Mouse (Mus musculus): Measurements from ENCODE around the gene Mindy2.
A peak's percentile ranks its signal among the peaks of the same experiment; 100 is the strongest.

Mindy2 gene

GRCm38 (mm10) chr9:70666811-70667210 lies 9.8 kb upstream of the Mindy2 start:
- DNase-seq (ENCODE audit: low spot score): no peak

DNA sequence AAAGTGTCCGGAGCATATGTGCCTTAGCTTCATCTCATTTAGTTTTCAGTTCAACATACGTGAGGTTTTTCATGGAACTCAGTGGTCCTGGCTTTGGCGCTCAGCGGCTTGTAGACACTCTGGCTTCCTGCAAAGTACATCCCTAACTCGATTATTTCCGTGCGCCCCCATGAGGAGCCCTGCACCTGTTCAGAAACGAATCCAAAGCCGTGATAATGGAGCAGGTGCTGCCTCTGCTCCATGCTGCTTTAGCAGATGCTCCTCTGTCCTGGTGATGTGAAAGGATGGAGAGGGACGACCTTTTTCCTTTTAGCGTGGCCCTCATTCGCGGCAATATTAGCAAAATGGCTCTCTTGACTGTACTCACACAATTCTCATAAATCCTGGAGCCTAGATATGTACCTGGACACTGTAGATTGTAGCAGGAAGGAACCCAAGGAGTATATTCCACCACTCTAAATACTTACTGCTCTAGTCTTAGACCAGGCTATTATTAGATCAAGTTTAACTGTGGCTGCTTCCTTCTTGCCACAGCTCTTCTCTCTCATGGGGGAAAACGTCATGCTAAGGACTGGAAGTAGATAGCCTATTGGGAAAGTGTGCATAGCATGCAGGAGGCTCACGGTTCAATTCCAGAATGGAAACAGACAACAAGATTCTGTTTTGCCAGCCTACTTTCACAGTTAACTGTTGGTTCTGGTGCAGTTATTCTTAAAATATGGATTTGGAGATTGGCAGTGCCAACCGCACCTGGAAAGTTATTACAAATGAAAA lies 8.6 kb upstream of the Mindy2 start:
- DNase-seq (ENCODE audit: low spot score): no peak

GRCm38 (mm10) chr9:70664847-70665246 lies 7.9 kb upstream of the Mindy2 start:
- DNase-seq (ENCODE audit: low spot score): no peak

DNA sequence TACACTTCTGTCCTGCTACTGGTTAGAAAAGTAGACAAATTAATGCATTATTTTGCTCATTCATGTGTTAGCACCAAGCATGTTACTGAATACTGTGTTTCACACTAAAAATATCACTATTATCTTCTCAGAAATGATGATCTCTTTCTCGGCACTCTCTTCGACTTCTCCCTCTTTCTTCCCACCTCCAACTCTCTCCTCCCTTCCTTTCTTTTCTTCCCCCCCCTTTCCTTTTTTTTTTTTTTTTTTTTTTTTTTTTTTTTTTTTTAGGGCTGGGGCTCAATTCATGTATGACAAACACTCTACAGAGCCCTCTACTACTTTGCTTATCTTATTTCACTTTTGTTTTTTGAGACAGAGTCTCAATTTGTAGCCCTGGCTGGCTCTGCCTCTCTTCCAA lies 1.3 kb upstream of the Mindy2 start:
- DNase-seq (ENCODE audit: low spot score): no peak

DNA sequence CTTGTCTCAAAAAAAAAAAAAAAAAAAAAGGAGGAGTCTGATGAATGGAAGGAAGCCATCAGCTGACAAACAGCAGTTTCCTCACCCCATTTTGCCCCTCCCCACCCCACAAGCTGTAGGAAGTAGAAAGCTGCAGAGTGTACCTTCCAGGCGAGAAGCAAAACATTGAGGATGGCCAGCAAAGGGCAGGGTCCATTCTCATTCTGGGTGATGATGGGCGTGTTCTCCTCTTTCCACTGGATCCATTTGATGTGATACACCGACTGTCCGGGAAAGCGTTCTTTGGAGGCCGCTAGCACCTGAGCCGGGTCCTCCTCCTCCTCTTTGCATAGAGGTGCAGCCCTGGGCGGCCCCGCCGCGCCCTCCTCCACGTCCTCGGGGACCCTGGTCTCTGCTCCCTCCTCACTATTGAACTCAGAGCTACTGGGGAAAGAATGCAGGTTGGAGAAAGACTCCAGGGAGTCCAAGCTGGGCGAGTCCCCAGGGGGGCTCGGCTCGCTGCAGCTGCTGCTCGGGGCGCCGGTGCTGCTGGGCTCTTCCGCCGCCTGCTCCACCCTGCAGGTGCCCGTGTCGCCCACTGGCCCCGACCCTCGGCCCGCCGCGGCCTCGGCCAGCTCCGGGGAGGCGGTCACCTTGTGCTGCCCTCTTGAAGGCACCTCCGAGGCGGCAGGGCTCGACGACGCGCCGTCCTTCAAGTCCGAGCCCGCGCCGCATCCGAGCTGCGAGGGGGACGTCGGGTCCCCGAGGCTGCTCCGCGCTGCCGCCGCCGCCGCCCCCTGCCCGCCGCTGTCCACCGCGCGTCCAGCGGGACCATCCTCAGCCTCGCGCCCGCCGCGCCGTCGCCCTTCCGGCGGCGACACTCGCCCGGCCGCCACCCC lies 605 bp downstream of the Mindy2 start, which contains the start of gene Gm10642:
Gm10642 (plus strand) TSS at position 122 of the 878 bp plus-strand sequence.
- DNase-seq (ENCODE audit: low spot score): peak; percentile 68

DNA sequence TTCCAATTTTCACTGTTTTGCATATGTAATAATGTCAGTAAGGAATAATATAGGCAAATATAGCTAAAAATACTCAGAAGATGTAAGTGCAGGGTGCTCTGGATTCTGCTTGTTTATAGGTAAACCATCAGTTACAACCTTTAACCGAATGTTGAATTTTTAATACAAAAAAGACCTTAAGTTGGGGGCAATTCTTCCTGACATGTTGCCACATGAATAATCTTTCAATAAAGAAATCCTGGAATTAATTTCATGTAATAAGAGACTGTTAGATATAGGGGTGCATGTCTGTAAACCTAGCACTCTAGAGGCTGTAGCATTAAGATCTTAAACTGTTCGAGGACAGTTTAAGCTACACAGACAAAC lies 1.2 kb downstream of the Mindy2 start:
- DNase-seq (ENCODE audit: low spot score): no peak

- DNase-seq (ENCODE audit: low spot score): no peak
Measured at GRCm38 (mm10) chr9:70654496-70654895, 2.5 kb downstream of the Mindy2 start.

GRCm38 (mm10) chr9:70653875-70654274 lies 3.1 kb downstream of the Mindy2 start:
- no peak for DNase-seq (ENCODE audit: low spot score)

GRCm38 (mm10) chr9:70652221-70652620 lies 4.8 kb downstream of the Mindy2 start:
- no peak for DNase-seq (ENCODE audit: low spot score)

DNA sequence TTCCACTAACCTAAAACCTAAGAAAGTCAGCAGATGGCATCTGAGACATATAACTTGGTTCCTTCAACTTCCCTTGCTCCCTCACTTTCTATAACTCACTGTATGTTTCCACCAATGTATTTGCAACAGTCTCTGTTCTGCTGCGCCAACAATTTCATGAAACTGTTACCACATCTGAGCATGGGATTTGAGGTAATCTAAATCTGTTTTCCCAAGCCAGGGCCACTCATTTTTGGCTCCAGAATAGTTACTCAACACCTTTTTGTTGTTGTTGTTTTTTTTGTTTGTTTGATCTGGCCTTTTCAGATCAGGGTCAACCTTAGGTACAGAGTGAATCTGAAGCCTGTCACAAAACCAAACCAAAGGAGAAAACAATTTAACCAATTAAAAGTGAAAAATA lies 6.0 kb downstream of the Mindy2 start:
- DNase-seq (ENCODE audit: low spot score): no peak

DNA sequence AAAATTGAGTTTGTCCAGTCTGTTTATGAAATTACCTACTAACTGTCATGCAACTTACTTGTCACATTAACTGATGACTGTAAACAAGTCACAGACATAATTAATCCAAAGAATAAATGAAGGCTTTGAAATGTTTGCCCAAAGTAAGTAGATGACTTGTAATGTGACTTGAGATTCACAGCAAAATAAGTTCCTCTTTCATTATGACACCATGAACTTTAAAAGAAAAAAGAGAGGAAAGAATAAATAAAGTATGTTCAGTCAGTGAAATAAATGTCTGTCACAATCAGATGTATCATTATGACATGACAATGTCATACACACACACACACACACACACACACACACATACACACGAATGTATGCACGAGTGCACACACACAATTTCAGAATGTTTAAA lies 6.7 kb downstream of the Mindy2 start:
- no peak for DNase-seq (ENCODE audit: low spot score)

DNA sequence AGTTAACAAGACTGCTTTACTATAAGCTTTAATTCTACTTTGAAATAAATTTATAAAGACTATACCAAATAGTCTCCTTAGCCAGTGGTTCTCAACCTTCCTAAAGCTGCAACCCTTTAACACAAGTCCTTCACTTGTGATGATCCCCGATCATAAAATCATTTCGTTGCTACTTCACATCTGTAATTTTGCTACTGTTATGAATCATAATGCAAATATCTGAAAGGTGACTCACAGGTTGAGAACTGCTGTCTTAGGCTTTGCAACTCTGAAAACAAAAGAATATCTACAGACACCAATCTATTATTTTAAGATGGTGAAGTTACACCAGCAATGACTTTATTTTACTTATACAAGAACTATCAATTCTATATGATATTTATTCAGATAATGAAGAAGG lies 20.2 kb downstream of the Mindy2 start:
- DNase-seq (ENCODE audit: low spot score): no peak

GRCm38 (mm10) chr9:70631665-70632064 lies 25.3 kb downstream of the Mindy2 start:
- no peak for DNase-seq (ENCODE audit: low spot score)

- DNase-seq (ENCODE audit: low spot score): peak; percentile 21
Measured at GRCm38 (mm10) chr9:70629711-70630110, 27.3 kb downstream of the Mindy2 start.

GRCm38 (mm10) chr9:70611026-70611673 lies 45.8 kb downstream of the Mindy2 start:
- no peak for DNase-seq (ENCODE audit: low spot score)

DNA sequence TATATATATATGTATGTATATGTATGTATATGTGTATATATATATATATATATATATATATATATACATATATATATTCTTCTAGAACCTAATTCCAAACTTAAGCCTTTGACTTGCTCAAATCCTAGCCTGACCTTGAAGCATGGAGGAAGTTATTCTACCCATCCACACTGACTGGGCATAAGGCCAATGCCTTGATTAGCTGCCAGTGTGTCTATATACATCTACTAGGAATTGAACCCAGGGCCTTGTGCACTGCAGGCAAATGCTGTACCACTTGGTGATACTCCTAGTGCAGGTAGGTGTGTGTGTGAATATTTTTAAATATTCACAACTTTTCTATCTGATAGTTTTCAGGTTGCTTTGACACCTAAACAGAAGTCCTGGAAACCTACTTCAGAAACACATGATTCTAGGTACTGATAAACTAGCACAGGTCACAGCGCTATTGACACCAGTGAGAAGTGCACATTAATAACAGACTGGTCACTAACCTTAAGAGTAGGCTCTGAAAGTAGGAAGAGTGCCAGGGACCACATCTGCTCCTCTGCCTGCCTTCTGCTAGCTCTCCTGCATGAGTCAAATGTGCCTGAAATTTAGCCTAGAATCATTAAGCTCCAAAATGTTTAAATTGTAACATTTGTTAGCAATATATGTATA lies 54.7 kb downstream of the Mindy2 start:
- no peak for DNase-seq (ENCODE audit: low spot score)

DNA sequence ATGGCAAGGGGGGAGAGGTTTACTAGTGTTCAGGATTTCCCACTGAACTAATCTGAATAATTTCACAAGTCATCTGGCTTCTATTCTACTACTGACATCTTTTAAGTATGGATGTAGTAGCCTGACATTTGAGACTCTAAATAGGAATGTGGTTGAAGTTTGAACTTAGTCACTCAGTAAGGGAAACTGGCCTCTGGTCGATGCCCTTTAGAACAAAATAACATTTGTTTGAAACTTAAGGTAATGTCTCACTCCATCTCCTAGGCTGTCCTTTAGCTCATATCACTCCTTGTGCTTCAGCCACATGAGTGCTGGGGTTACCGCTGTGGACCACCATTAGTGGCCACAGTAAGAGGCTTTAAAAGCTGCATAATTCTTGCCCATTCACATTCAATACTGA lies 58.7 kb downstream of the Mindy2 start:
- no peak for DNase-seq (ENCODE audit: low spot score)

- DNase-seq (ENCODE audit: low spot score): no peak
Measured at GRCm38 (mm10) chr9:70591486-70591885, 65.5 kb downstream of the Mindy2 start.

DNA sequence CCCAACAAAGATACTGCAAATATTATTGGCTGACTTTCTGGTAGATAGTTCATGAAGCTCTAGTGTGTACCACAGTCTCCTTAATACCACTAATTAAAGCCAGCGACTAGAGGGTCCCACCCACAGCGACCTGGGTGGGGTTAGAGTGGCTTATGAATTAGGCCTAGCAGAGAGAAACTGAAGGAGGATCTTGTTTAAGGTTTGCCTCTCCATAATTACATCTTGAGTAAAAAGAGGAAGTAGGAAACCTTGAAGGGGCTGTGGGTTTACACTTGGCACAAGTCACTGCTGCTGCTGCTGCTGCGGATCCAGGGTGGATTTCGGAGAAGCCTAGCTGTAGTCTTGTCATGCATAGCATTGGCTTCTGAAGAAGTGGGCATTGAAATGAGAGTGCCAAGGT lies 66.2 kb downstream of the Mindy2 start:
- DNase-seq (ENCODE audit: low spot score): no peak

DNA sequence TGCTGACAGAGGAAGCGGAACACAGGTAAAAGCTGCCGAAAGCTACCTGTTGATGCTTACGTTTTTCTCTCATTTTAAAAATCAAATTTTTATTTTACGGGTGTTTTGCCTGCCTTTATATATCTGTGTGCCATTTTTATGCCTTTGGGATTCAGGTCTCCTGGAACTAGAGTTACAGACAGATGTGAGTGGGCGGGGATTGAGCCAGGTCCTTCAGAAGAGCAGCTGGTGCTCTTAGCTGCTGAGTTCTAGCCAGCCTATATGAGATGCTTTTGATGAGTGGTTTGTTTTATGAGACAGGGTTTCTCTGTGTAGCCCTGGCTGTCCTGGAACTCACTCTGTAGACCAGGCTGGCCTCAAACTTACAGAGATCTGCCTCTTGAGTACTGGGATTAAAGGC lies 69.8 kb downstream of the Mindy2 start:
- DNase-seq (ENCODE audit: low spot score): peak; percentile 45

- no peak for DNase-seq (ENCODE audit: low spot score)
Measured at GRCm38 (mm10) chr9:70585172-70585571, 71.8 kb downstream of the Mindy2 start.

DNA sequence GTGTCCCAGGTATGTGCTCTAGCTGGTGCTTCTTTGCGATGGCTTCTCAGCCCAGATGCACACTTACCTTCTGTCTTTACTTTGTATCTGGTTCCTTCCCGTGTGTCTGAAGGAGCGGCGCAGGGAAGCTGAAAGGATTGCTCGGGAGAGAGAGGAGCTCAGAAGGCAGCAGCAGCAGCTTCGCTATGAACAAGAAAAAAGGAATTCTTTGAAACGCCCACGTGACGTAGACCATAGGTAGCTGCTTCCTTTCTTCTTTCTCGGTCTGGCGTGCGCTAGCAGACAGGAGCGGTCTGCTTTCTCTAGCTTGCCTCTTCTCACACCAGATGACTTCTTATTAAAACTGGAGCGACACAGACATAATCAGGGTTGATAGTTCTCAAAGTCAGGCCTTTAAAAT lies 72.3 kb downstream of the Mindy2 start:
- DNase-seq (ENCODE audit: low spot score): no peak
